8 mouse cellular contexts compared by ENCODE assay signal in genomic region chr6:93758114-93758513, GRCm38 (mm10).
DNase-seq lines count a peak whose midpoint lies in the region; ATAC-seq and TF ChIP-seq lines count a peak whose summit lies in the region.

No protein-coding gene starts in this region.

- H3K27ac ChIP-seq in forebrain, embryonic 12.5 days: peak overlapping the region; percentile 75; the same call in 1 of the 2 replicates
- H3K27ac ChIP-seq in forebrain, postnatal 0 days (ENCODE audit: low read depth, low read length): no peak overlapping the region
- peak overlapping the region; percentile 20; the same call in 1 of the 2 replicates for H3K27ac ChIP-seq in lung, embryonic 16.5 days (ENCODE audit: low read length)
- no peak overlapping the region for H3K27ac ChIP-seq in liver, embryonic 16.5 days (ENCODE audit: low read length)
- H3K27ac ChIP-seq in stomach, embryonic 16.5 days (ENCODE audit: low read length): peak overlapping the region; percentile 4; the same call in 1 of the 2 replicates

- no peak overlapping the region for H3K4me3 ChIP-seq in forebrain, embryonic 12.5 days (replicated peaks)
- no peak overlapping the region for H3K4me3 ChIP-seq in forebrain, postnatal 0 days (ENCODE audit: low read depth, low read length)
- no peak overlapping the region for H3K4me3 ChIP-seq in lung, embryonic 16.5 days (ENCODE audit: low read length)
- no peak overlapping the region for H3K4me3 ChIP-seq in liver, embryonic 16.5 days (ENCODE audit: low read depth, low read length)
- no peak overlapping the region for H3K4me3 ChIP-seq in stomach, embryonic 16.5 days (replicated peaks; ENCODE audit: low read length)

- DNase-seq in forebrain, postnatal 0 days: no peak
- no peak for DNase-seq in lung, postnatal 10 days
- no peak for DNase-seq in urinary bladder, postnatal 36 days (ENCODE audit: low spot score in 2 of 2)
- DNase-seq in gastrocnemius, postnatal 25 days: no peak

- H3K4me2 ChIP-seq in forebrain, embryonic 12.5 days: no peak overlapping the region
- no peak overlapping the region for H3K4me2 ChIP-seq in forebrain, postnatal 0 days (ENCODE audit: low read depth)
- no peak overlapping the region for H3K4me2 ChIP-seq in lung, embryonic 16.5 days (ENCODE audit: low read depth, low read length)
- H3K4me2 ChIP-seq in liver, embryonic 16.5 days (ENCODE audit: low read depth, low read length): no peak overlapping the region
- H3K4me2 ChIP-seq in stomach, embryonic 16.5 days (ENCODE audit: low read depth, low read length): no peak overlapping the region

- no peaks in the 10 kb centered on the region for H3K27me3 ChIP-seq in forebrain, embryonic 12.5 days
- H3K27me3 ChIP-seq in forebrain, postnatal 0 days (ENCODE audit: insufficient read depth, low read length): no peaks in the 10 kb centered on the region
- no peaks in the 10 kb centered on the region for H3K27me3 ChIP-seq in lung, embryonic 16.5 days (ENCODE audit: control insufficient read depth, insufficient read depth, low read depth, low read length)
- H3K27me3 ChIP-seq in liver, embryonic 16.5 days (ENCODE audit: control insufficient read depth, insufficient read depth, low read depth, low read length): no peaks in the 10 kb centered on the region
- no peaks in the 10 kb centered on the region for H3K27me3 ChIP-seq in stomach, embryonic 16.5 days (ENCODE audit: control insufficient read depth, insufficient read depth, low read length)

- H3K4me1 ChIP-seq in forebrain, embryonic 12.5 days: peaks cover 15% of the 10 kb centered on the region; the same call in 1 of the 2 replicates
- peaks cover 3% of the 10 kb centered on the region; the same call in 1 of the 2 replicates for H3K4me1 ChIP-seq in forebrain, postnatal 0 days (ENCODE audit: insufficient read depth)
- no peaks in the 10 kb centered on the region for H3K4me1 ChIP-seq in lung, embryonic 16.5 days (replicated peaks; ENCODE audit: control insufficient read depth, insufficient read depth, low read length)
- H3K4me1 ChIP-seq in liver, embryonic 16.5 days (ENCODE audit: control insufficient read depth, low read depth, low read length): no peaks in the 10 kb centered on the region
- H3K4me1 ChIP-seq in stomach, embryonic 16.5 days (ENCODE audit: control insufficient read depth, insufficient read depth, low read length): no peaks in the 10 kb centered on the region

- H3K36me3 ChIP-seq in forebrain, embryonic 12.5 days (replicated peaks): peaks cover 24% of the 10 kb centered on the region
- peaks cover 9% of the 10 kb centered on the region; the same call in 1 of the 2 replicates for H3K36me3 ChIP-seq in forebrain, postnatal 0 days (ENCODE audit: insufficient read depth)
- H3K36me3 ChIP-seq in lung, embryonic 16.5 days (ENCODE audit: control insufficient read depth, insufficient read depth, low read length): no peaks in the 10 kb centered on the region
- H3K36me3 ChIP-seq in liver, embryonic 16.5 days (ENCODE audit: control insufficient read depth, insufficient read depth): no peaks in the 10 kb centered on the region
- H3K36me3 ChIP-seq in stomach, embryonic 16.5 days (ENCODE audit: control insufficient read depth, insufficient read depth, low read length): no peaks in the 10 kb centered on the region

- H3K9me3 ChIP-seq in forebrain, embryonic 12.5 days: no peaks in the 10 kb centered on the region
- H3K9me3 ChIP-seq in forebrain, postnatal 0 days (ENCODE audit: low read length): no peaks in the 10 kb centered on the region
- no peaks in the 10 kb centered on the region for H3K9me3 ChIP-seq in lung, embryonic 16.5 days (ENCODE audit: control insufficient read depth, low read length)
- H3K9me3 ChIP-seq in liver, embryonic 16.5 days (replicated peaks; ENCODE audit: control insufficient read depth, low read length): no peaks in the 10 kb centered on the region
- no peaks in the 10 kb centered on the region for H3K9me3 ChIP-seq in stomach, embryonic 16.5 days (replicated peaks; ENCODE audit: control insufficient read depth, low read length)

- H3K9ac ChIP-seq in forebrain, embryonic 12.5 days: no peak overlapping the region
- no peak overlapping the region for H3K9ac ChIP-seq in forebrain, postnatal 0 days
- H3K9ac ChIP-seq in lung, embryonic 16.5 days (ENCODE audit: low read length): no peak overlapping the region
- no peak overlapping the region for H3K9ac ChIP-seq in liver, embryonic 16.5 days (ENCODE audit: low read depth, low read length)
- H3K9ac ChIP-seq in stomach, embryonic 16.5 days (ENCODE audit: low read length): no peak overlapping the region

- no peak for TF ChIP-seq CTCF in forebrain, postnatal 0 days (IDR thresholded peaks at IDR 0.05; ENCODE audit: low read depth)

- 62% methylated on average over 3 of the region's 3 CpGs for WGBS in forebrain, embryonic 12.5 days
- 66% methylated on average over 3 of the region's 3 CpGs for WGBS in forebrain, postnatal 0 days
- 70% methylated on average over 3 of the region's 3 CpGs for WGBS in lung, embryonic 16.5 days
- 42% methylated on average over 3 of the region's 3 CpGs for WGBS in liver, embryonic 16.5 days (ENCODE audit: insufficient replicate concordance)
- WGBS in stomach, embryonic 16.5 days: 57% methylated on average over 3 of the region's 3 CpGs

- no peak for ATAC-seq in forebrain, embryonic 12.5 days (ENCODE audit: low FRiP score)
- ATAC-seq in forebrain, postnatal 0 days: no peak
- no peak for ATAC-seq in lung, embryonic 16.5 days (ENCODE audit: low read depth)
- peak; percentile 74 for ATAC-seq in liver, embryonic 16.5 days (ENCODE audit: low read depth)
- peak; percentile 50; the same call in 1 of the 2 replicates for ATAC-seq in stomach, embryonic 16.5 days (ENCODE audit: insufficient read depth, low FRiP score)

Comparison
In these comparisons a context has a peak if more than half of its experiments do, and no peak if none do; other contexts are left out.
1. H3K27ac ChIP-seq: peak in forebrain, embryonic 12.5 days (single experiment), lung, embryonic 16.5 days (single experiment) and stomach, embryonic 16.5 days (single experiment); none in forebrain, postnatal 0 days (single experiment) and liver, embryonic 16.5 days (single experiment).
2. ATAC-seq: peak in liver, embryonic 16.5 days (single experiment) and stomach, embryonic 16.5 days (single experiment); none in forebrain, embryonic 12.5 days (single experiment), forebrain, postnatal 0 days (single experiment) and lung, embryonic 16.5 days (single experiment).